Mouse (Mus musculus): ENCODE measurements at regions not wholly inside any gene's neighbourhood (a gene's known extent, or its start where the extent isn't known, plus 50 kb on each side); places are given as distances from the start of the nearest gene placed in this dataset.

GRCm38 (mm10) chr11:39350616-39351015 lies 1344.4 kb downstream of the Mat2b start:
- no peak overlapping the region for H3K27ac ChIP-seq
- TF ChIP-seq POLR2A (IDR thresholded peaks at IDR 0.05; ENCODE audit: insufficient read depth, low read depth, low read length) = no peak
- TF ChIP-seq EP300 (IDR thresholded peaks at IDR 0.05; ENCODE audit: insufficient read depth, low read depth, low read length) = no peak
- no peak for TF ChIP-seq CTCF (IDR thresholded peaks at IDR 0.05)
- no peak overlapping the region for H3K9ac ChIP-seq (ENCODE audit: low read depth, low read length)
- H3K79me2 ChIP-seq (replicated peaks; ENCODE audit: control insufficient read depth, insufficient read depth, low read length) = no peaks in the 10 kb centered on the region
- no peaks in the 10 kb centered on the region for H3K27me3 ChIP-seq (ENCODE audit: control insufficient read depth, insufficient read depth, low read length)
- intact Hi-C loops (cut with DNase I) = no loop called here
- H3K4me3 ChIP-seq = no peak overlapping the region
- no peak for DNase-seq
- H3K36me3 ChIP-seq (ENCODE audit: control insufficient read depth, insufficient read depth, low read length) = no peaks in the 10 kb centered on the region
- WGBS = 10% methylated on average over 1 of the region's 1 CpGs
- H3K4me1 ChIP-seq (ENCODE audit: control insufficient read depth, insufficient read depth, low read length) = no peaks in the 10 kb centered on the region
